Comparison of ENCODE assay signal across 25 mouse cellular contexts in the genomic region with DNA sequence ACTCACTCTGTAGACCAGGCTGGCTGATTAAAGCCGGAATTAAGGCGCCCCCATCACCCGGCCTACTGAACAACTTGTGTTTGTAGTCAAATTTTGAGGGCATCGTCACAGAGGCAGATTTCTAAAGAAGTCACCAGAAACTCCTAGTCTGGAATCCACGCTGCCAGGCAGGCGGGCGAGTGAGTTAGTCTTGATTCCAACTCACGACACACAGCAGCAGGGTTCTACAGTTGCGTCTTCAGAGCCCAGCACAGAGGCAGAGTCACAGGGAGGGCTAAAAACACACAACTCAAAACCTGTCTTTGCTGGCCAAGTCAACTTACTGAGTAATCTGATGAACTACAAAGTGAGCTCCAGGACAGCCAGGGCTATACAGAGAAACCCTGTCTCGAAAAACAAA. TPM values are rescaled to one million over a fixed set of nuclear protein-coding genes. Genes with fewer than 3 reads are reported as not detected.
"Had no signal": no experiment of that assay in that cellular context is flagged by ENCODE, and none has a peak within 500 bp of the region (broad histone marks: within the 10 kb centered on the region; RNA-seq: fewer than 3 reads in every experiment).

No protein-coding gene starts in this region.

- H3K4me2 ChIP-seq: kidney, embryonic 15.5 days had no signal

- H3K27ac ChIP-seq: kidney, embryonic 15.5 days; left cerebral cortex, adult 2 months; midbrain, embryonic 13.5 days; neural tube, embryonic 13.5 days had no signal

- H3K9me3 ChIP-seq: kidney, embryonic 15.5 days; midbrain, embryonic 13.5 days; neural tube, embryonic 13.5 days had no signal

- H3K27me3 ChIP-seq: kidney, embryonic 15.5 days; midbrain, embryonic 13.5 days; neural tube, embryonic 13.5 days had no signal

- H3K36me3 ChIP-seq: kidney, embryonic 15.5 days; midbrain, embryonic 13.5 days; neural tube, embryonic 13.5 days had no signal

- ATAC-seq: inflammation-experienced regulatory T-cells, adult 6 months; intestine, embryonic 16.5 days; midbrain, embryonic 13.5 days; midbrain, embryonic 16.5 days had no signal

- H3K9ac ChIP-seq: kidney, embryonic 15.5 days; midbrain, embryonic 13.5 days; neural tube, embryonic 13.5 days had no signal

- H3K4me3 ChIP-seq: kidney, embryonic 15.5 days; left cerebral cortex, adult 2 months; midbrain, embryonic 13.5 days; myocyte; neural tube, embryonic 13.5 days had no signal

- DNase-seq: kidney, adult 18-20 months; kidney, postnatal 10 days; layer of hippocampus, postnatal 36 days; lung, adult 2 months; lung, postnatal 14 days; lung, postnatal 4 days; retina, postnatal 1 day; thymus, adult 18-20 months; thymus, postnatal 4 days had no signal

RNA-seq across cellular contexts. Expression of gene Fndc8, which starts 39.4 kb away (rescaled TPM):
- total RNA-seq: layer of hippocampus, adult 8-10 months; layer of hippocampus, postnatal 10 days; layer of hippocampus, postnatal 36 days; left cerebral cortex, adult 2 months; left cerebral cortex, postnatal 10 days; left cerebral cortex, postnatal 36 days; megakaryocyte progenitor cell, adult 5-6 weeks; megakaryocyte-erythroid progenitor cell, adult 5-6 weeks; monocyte, adult 5-6 weeks; neutrophil, adult 5-6 weeks had no signal
- polyA plus RNA-seq: inflammation-experienced regulatory T-cells, adult 6 months had no signal

RNA-seq across cellular contexts. Expression of gene Unc45b, which starts 57.8 kb away (rescaled TPM):
- total RNA-seq: megakaryocyte-erythroid progenitor cell, adult 5-6 weeks; monocyte, adult 5-6 weeks; neutrophil, adult 5-6 weeks had no signal
